Mouse (Mus musculus): Measurements from ENCODE around the gene Frmd5.

GRCm38 (mm10) chr2:121655966-121656365 is 150.9 kb downstream of the Frmd5 start:
- TF ChIP-seq CTCF (IDR thresholded peaks at IDR 0.05; ENCODE audit: borderline replicate concordance, insufficient read depth, low read length) (no peak), POLR2A (IDR thresholded peaks at IDR 0.05; ENCODE audit: low read depth, low read length) (no peak)
